Mouse (Mus musculus) kidney, adult 9 months (tissue): ENCODE data around the gene Aff1.

Experiments used
- DNase-seq: peaks from one replicate; pipeline ENCODE4 v3.0.0; 2022

Gene Aff1

GRCm38 (mm10) chr5:103843938-103844337, 151.8 kb downstream of the Aff1 start:
- peak; percentile 59 for DNase-seq

- DNase-seq = no peak
These were observed 153.4 kb downstream of the Aff1 start for GRCm38 (mm10) chr5:103845418-103846153.

- DNase-seq = peak; percentile 46
These were observed 154.0 kb downstream of the Aff1 start for GRCm38 (mm10) chr5:103846154-103846551.

GRCm38 (mm10) chr5:103846609-103847008, 154.4 kb downstream of the Aff1 start:
- peak; percentile 46 for DNase-seq

GRCm38 (mm10) chr5:103848546-103848945, 156.4 kb downstream of the Aff1 start:
- peak; percentile 92 for DNase-seq

GRCm38 (mm10) chr5:103852756-103853549, 160.8 kb downstream of the Aff1 start:
- no peak for DNase-seq

- no peak for DNase-seq
These were observed 162.1 kb downstream of the Aff1 start for GRCm38 (mm10) chr5:103854041-103854806.

GRCm38 (mm10) chr5:103854807-103855194, 162.6 kb downstream of the Aff1 start:
- no peak for DNase-seq

- DNase-seq = no peak
These were observed 163.5 kb downstream of the Aff1 start for GRCm38 (mm10) chr5:103855483-103856211.

- peak; percentile 82 for DNase-seq
These were observed 164.3 kb downstream of the Aff1 start for GRCm38 (mm10) chr5:103856286-103857009.

- no peak for DNase-seq
These were observed 165.0 kb downstream of the Aff1 start for GRCm38 (mm10) chr5:103857151-103857550.

- DNase-seq = no peak
These were observed 168.4 kb downstream of the Aff1 start for GRCm38 (mm10) chr5:103860622-103861021.

GRCm38 (mm10) chr5:103863759-103864158, 171.6 kb downstream of the Aff1 start:
- DNase-seq = no peak

- no peak for DNase-seq
These were observed 197.6 kb downstream of the Aff1 start for GRCm38 (mm10) chr5:103889766-103890165.

GRCm38 (mm10) chr5:103898310-103898709, 206.1 kb downstream of the Aff1 start:
- DNase-seq = no peak
